Mouse (Mus musculus) neural tube, embryonic 10.5 days (tissue): Measurements from ENCODE around the gene Celf2.
A peak's percentile ranks its signal among the peaks of the same experiment; 100 is the strongest.

Experiments used
- DNase-seq: peaks from one replicate; pipeline ENCODE4 v3.0.0-alpha.2; 2017; ENCODE audit warnings: low spot score; ENCODE audit errors: extremely low spot score

Gene Celf2

DNA sequence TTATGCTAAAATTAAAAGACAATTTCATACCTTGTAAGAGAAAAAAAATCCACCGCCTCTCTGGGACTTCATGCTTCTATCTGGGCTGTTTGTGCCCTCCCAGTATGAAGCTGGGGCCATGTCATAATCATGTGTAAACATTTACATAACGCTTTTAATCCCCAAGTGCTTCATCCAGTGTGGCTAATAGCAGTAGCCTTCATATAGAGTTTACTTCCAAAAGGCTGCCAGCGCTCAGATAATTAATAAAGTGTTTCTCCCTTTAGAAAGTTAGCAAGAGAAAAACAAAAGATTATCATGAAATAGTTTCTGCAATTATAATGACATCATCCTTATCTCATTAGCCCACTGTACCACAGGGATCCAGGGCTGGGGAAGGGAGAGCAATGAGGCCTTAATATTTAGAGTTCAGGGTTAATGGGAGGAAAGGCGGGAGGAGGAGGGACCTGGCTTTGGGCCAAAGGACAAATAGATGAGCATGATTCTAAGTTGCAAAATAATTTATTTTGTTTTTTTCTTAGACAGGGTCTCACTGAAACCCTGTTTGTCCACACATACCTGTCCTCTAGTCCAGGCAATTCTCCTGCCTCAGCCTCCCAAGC is 425.8 kb downstream of the Celf2 start:
- DNase-seq, result no peak

DNA sequence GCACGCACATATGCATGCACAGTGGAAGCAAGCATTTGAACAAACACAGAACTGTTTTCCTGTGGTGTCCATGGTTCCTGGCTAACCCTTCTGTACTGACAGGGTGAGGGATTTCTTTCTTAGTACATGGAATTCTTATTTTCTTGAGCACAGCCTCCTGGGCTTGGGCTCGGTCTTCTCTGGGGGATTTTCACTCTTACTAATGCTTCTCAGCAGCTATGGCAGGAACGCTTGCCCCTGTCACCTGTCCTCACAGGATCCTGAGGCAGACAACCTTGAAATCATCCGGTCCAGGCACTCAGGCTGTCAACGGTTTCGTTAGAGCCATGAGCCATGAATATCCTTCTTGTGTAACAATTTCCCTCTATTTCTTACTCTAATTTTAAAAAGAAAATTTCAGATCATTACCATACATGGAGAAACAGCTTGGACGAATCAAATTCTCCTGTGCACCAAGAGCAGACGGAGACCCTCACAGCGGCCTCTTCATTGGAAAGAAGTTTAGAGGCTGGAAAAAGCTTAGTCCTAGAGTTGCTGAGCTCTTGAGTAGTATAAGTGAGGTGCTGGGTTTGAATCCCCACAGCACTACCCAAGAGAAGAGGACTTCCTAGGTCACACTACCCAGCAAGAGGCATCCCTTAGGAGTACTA is 426.9 kb downstream of the Celf2 start:
- DNase-seq, result no peak

DNA sequence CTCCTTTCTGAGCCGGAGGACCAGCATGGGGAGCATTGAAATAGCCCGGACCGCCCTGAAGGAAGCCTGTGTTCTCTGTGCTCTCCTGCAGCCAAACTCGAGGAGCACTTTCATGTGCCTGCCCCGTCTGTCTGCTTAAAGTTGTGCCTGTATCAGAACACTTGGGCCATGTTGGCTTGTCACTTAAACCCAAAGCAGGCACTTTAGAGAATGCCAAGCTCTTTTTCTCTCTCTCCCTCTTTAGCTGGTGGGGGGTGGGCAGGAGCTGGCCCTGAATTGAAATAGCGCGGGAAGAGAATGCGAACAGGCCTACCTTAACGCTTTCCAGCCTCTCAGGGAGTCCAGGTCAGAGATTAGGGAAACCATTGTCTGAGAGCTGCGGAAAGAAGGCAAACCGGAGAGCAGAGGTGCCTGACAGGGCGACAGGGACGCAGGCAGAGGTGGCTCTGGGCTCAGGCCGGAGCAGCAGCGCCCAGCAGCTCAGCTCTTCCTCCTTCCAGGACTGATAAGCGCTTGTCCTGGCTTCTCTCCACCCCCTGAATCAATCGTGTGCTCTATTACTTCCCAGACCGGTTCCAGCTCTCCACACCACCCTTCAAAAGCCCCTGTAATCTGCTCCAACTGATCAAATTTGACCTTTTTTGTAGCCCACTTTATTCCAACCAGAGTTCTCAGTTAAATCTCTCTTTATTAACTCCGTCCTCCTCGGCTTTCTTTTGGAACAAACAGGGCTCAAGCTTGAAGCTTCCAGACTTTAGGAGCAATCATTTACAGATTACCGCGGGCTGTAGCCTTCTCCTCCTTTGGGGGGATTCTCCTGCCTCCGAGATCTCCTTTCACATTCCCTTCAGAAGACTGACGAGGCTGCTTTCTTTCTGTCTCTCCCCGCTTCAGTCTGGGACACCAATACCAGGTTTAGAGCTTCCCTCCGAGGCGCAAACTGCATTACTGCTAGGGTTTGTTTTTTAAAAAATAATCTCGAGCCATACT is 428.3 kb downstream of the Celf2 start:
- DNase-seq, result peak; percentile 56

DNA sequence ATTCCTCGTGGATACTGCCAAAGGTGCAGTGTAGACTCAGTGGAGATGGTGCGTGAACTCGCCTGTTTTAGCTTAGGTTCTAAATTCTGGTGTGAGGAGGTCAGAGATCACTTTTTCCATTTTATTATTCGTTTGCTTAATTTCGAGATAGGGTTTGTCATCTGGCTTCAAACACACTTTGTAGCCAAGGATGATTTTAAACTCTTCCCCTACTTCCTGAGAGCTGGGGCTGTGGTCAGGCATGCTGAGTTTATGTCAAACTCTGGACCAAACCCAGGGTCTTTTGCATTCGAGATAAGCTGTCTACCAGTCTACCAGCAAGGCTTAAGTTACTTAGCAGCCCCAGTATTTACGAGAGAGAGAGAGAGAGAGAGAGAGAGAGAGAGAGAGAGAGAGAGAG is 429.3 kb downstream of the Celf2 start:
- DNase-seq, result no peak

DNA sequence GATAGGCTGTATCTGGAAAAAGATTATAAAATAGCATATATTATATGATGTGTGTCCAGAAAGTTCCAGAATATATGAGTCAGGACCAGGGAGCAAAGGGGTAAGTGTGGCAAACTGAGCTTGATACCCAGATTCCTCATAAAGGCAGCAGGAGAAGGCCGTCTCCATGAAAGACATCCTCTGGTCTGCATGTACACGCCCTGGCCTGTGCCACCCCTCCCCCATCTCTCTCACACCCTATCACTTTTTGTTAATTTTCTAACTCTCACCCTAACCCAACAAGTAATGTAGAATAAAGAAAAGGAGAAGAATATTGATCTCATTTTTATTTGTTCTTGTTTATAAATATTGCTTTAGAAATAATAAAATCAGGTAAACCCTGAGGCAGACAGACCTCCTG is 430.0 kb downstream of the Celf2 start:
- DNase-seq, result no peak

DNA sequence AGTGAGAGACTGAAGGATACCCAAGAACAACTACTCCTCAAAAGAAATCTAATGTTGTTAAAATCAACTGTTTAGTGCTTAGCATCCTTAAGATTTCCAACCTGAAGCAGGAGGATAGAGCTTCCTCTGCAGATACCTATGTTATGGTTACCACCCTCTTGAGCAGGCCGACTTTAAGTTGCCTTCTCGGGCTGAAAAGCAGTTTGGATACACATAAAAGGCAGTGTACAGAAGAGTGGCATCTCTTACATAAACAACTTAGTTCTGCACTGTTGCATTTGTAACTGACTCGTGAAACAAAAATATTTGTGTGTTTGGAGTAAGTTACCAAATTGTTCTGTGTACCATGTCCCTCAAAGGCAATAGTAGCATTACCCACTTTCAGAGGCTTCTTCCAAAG is 435.6 kb downstream of the Celf2 start:
- no peak for DNase-seq

DNA sequence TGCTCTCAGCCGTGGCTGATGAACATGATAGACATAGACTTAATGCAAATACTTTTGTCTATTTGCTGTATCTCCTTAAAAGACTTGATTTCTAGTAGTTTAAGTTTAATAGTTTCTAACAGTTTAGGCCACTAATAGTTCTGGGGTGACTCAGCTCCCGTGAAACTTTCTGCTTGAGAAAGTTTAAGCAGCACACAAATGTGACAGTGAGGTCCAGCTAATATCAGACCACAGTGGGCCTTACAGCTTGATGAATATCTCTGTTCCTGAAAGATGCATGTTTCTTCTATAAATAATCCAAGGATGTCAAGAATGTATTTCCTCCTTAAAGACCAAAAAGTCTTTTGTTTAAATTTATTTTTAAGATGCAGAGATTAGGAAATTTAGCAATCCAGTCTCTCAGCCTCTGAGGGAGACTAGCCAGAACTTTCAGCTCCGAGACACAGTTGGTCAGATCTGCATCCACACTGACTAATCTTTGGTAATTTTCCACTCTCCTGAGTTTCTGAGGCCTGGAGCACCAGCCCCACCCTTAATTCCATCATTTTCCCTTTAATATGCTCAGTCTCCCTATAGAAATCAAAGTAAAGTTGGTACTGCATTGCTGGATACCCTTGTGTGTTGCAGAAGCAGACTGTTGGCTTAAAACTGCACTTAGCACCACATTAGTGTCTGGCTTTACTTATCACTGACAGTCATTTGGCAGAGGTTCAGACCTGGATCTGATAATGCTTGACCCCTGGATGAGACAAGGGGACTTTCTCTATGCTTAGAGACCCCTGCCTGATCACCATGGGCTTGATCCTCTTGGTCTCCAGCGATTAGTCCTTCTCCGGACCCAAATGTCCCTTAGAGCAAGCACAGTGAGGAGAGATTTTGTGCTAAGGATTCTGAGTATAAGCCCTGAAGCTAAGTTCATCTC is 436.8 kb downstream of the Celf2 start:
- no peak for DNase-seq

DNA sequence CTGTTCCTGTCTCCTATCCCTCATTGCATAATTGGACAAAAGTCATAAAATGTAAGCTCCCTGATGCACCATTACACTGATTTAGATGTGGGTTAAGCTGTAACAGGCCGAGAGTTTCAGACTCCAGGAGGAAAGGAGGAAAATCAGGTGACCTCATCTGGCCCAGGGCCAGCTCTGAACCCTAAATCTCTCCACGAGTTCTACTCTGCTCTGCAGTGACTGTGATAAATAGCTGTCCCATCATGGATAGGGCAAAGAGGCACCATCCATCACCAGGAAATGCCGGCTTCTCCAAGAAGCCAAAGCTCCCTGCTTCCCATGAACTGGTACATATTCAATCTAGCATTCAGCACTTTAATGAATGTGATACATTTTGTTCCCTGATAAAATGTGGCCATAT is 439.9 kb downstream of the Celf2 start:
- DNase-seq, result peak; percentile 46

DNA sequence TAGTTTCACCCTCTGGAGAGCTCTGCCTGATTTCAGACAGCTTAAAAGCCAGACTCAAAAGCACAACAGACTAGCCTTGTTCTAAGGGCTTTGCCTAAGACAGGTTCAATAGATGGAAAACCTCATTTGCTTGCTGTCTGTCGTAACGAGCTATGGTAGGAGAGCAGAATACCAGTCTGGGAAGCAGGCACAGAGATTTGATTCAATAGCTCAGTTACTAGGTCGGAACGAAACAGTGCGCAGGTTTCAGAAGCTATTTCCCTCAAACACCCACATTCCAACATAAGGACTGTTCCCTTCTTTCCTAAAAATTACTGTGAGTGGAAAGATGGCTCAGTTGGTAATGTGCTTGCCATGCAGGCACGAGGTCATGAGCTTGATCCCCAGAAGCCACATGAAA is 441.1 kb downstream of the Celf2 start:
- DNase-seq, result no peak

DNA sequence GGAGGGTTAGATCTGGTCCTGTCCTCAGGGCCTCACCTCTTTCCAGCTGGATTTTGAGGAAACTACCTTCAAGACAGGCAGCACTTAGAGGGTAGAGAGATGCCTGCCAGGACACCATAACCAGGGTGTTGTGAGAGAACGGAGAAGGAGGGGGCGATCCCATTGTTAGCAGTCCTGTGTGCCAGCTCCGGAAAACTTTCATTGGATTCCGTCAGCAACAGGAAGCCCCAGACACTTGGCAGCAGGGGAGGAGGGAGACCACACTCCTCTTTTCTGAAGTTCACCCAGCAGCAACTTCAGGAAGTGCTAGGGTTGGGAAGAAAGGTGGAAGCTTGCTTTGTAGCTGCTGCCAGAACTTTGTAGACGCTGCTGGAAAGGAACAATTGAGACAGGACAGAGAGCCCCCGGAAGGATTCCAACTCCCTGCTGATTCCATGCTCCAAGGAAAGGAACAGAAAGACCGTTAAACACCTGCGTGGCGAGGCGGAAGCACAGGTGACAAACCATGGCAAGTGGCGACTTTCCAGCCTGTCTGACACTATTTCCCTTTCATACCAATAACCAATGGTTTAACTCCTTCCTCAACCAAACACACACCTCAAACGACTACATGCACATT is 445.7 kb downstream of the Celf2 start:
- DNase-seq, result no peak

DNA sequence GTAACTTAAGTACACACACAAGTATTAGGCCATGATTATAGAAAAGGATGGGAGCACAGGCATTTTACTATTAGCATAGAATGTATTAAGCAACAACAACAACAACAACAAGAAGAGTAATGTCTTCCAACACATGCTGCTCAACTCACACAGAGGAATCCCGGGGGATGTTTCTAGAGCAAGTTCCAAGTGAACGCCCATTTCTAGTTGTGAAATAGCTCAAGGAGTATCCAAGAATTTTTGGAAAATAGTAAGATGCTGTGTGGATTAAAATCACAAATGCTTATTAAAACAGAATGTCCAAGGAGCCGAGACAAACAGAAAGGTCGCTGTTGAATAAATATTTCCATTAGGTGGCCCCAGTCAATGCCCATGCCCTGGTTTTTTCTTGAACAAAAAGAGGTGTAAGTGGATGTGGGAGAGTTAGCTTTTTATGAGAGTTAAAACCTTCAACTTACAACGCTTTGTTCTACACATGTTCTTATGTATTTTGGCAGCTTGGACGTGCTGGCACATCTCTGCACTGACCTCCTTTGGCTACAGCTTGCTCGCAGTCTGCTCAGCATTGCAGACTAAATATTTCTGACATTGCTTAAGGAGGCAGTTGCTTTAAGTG is 448.8 kb downstream of the Celf2 start:
- no peak for DNase-seq

DNA sequence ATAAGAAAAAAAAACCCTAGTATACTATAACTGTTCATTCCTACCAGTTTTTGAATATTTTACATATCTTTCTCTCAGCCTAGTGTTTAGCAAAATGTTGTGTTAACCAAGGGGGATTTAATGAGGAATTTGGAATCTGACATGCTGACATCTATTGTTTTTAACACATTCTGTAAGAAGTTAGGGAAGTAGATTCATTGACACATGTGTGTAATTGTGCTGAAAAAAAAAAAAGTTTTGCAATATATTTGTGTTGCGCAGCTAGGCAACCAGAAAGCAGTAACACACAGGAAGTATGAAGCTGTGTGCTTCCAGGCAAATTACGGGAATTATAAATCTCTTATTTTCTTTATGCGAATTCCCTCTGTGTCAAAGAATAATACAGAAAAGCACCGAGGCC is 453.0 kb downstream of the Celf2 start:
- no peak for DNase-seq

DNA sequence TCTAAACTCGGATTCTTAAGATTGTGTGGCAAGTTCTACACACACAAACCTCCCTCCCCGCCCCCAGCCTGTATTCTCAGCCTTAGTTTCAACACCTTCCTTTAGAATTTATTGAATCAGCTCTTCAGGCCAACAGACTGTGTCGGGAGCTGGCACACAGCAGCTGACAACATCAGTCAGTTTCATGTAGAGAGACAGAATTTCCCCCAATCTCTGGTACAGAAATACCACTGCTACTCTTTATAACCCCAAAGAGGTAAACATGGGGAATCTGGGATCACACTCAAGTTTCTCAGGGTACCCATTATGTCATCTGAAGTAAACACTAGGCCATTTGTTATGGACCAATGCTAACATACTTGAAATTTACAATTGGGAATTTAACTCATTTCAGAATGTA is 453.4 kb downstream of the Celf2 start:
- DNase-seq, result no peak

DNA sequence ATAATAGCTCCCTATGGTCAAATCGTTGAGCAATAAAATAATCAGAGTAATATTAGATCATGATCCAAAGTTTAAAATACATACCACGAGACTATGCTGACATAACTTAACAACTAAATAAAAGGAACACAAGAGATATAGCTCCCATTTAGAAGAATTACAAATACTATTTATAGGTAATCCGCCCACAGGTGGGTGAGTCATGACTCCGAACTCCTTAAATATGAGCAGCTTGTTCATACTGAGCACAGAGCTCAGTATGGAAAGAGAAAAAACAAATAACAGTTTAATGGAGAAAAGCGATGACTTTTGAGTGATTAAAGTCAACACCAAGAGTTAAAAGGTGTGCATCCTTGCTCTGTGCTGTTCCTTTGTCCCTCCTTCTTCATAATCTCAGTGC is 458.3 kb downstream of the Celf2 start:
- no peak for DNase-seq

DNA sequence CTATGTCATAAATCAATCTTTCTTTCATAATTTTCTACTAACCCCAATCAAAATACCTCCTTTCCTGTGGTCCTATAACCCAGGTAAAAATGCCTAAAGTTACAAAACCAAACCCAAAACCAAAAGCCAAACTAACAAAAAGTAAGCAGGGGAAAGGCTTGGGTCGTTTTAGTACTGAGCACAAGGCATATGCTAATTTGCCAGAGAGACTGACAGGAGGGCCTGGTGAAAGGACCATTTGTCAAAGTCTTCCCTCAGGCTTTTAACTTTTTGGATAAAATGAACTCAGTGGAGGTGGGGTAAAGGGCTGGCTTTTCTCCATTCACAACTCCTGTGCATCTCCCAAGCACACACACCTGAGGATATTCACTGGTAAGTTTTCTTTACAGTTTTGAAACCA is 463.2 kb downstream of the Celf2 start:
- no peak for DNase-seq

DNA sequence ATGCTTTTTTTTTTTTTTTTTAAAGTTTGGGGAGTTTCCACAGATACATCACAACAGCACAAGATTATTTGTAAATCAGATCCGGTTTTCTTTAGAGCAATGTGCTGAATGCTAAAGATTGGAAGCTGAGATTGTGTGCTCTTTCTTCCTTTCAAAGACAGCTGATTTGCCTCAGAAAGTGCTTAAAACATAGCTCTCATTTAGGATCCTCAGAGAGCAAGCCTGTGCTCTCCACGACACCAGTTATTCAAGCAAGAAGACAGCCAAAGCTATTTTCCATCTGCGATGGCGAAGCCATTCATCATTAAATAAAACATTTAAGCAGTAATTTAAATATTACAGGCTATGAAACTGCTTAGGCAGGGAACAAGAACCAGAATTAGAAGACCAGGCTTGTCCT is 463.8 kb downstream of the Celf2 start:
- no peak for DNase-seq

DNA sequence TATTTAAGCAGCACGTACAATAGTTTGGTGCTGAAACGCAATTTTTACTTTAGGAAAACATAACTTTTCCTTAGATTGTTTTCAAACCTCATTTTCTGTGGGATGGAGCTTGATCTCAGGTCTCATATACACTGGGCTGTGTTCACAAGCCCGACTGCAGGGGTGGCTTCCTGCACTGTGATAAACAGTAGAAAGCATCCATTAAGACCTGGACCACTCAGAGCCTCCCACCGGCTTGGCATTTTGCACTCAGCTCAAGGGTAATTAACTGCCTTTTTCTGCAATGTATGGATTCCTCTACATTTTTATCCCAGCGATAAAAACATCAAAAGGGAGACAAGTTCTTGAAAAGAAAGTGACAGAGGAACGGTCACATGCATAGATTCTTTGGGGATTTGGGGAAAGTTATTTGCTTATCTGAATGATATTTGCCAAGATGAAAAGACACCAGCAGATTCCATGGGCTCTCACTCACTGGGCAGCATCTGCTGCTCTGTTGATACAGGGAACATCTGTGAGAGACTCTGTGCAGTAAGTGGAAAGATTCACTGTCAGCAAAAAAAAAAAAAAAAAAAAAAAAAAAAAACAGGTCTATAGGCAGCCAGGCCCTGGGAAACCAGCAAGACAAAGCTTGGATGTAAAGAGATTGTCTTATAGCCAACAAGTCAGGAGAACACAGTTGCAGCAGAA is 465.4 kb downstream of the Celf2 start:
- no peak for DNase-seq

DNA sequence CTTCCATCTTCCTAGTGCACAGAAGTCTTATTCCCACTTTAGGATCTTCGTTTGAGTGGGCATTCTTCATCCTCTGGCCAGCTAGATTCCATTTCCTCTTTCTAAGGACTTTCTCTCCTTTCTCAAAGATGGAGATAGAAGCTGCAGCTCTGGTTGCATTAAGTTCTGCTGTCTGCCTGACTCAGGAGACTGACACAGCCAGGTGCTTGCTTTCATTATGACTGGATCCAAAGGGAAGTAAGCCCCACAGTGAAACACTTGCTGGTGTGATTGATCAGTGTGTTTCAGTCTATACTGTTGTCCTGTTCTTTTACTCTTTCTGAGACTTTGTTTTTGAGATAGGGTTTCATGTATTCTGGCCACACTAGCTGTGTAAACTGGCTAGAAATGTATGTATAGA is 468.4 kb downstream of the Celf2 start:
- DNase-seq, result no peak

DNA sequence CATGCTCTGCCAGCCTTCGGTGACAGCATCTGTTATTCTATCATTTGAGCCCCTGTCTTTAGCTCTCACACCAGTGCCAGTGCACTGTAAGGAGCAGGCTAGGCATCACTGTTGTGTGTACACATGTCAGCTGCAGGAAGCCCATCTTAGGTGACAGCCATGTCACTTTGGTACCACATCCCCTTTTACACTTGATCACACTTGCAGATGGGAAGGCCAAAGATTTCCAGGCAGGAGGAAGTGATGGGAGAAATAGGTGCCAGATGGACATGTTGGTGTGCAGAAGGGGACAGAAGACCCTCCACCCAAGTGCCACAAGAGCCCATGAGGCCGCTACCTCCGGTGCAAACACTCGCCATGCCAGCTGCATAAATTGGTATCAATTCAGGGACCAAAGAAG is 470.4 kb downstream of the Celf2 start:
- no peak for DNase-seq

DNA sequence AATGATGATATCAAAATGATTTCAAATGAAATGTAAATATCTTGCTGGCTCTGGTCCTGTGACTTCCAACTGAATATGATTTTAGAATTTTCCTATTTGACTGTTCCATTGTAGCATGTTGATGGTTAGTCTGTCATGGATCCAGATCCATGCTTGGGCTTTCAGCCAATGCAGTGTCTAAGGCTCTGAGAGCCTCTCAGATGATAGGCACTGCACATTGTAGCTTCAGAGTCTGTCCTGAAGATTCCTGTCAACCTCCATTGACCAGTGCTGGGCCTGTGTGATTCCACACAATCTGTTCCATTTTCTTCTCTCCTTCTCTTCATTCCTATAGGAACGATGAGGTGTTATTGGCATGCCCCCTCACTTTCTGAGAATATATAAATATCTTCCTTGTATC is 478.0 kb downstream of the Celf2 start:
- DNase-seq, result no peak
